Comparison of ENCODE assay signal across 22 mouse cellular contexts in genomic region chr3:137896386-137896785, GRCm38 (mm10). TPM values are rescaled to one million over a fixed set of nuclear protein-coding genes. Genes with fewer than 3 reads are reported as not detected.
DNase-seq lines count a peak whose midpoint lies in the region; ATAC-seq and TF ChIP-seq lines count a peak whose summit lies in the region.
"Had no signal": no experiment of that assay in that cellular context is flagged by ENCODE, and none has a peak within 500 bp of the region (broad histone marks: within the 10 kb centered on the region; RNA-seq: fewer than 3 reads in every experiment).

No protein-coding gene starts in this region.

- H3K27me3 ChIP-seq in hindbrain, embryonic 16.5 days (replicated peaks; ENCODE audit: control insufficient read depth, insufficient read depth, low read length), result no peaks in the 10 kb centered on the region
- H3K27me3 ChIP-seq in hindbrain, embryonic 11.5 days (ENCODE audit: control insufficient read depth, insufficient read depth, low read length), result no peaks in the 10 kb centered on the region
- H3K27me3 ChIP-seq in megakaryocyte, embryonic 14.5 days (replicated peaks), result no peaks in the 10 kb centered on the region
- H3K27me3 ChIP-seq: forebrain, embryonic 13.5 days had no signal

- no peak overlapping the region for H3K9ac ChIP-seq in hindbrain, embryonic 16.5 days (ENCODE audit: low read depth, low read length)
- H3K9ac ChIP-seq in hindbrain, embryonic 11.5 days (ENCODE audit: low read depth, low read length), result no peak overlapping the region
- H3K9ac ChIP-seq: forebrain, embryonic 13.5 days; hindbrain, embryonic 14.5 days had no signal

- H3K4me2 ChIP-seq in hindbrain, embryonic 16.5 days (ENCODE audit: low read length), result no peak overlapping the region
- no peak overlapping the region for H3K4me2 ChIP-seq in hindbrain, embryonic 11.5 days (replicated peaks; ENCODE audit: low read depth, low read length)
- H3K4me2 ChIP-seq: forebrain, embryonic 13.5 days; heart, embryonic 11.5 days; hindbrain, embryonic 14.5 days had no signal

- no peak overlapping the region for H3K4me3 ChIP-seq in hindbrain, embryonic 16.5 days (ENCODE audit: low read length)
- H3K4me3 ChIP-seq in hindbrain, embryonic 11.5 days (ENCODE audit: low read depth, low read length), result no peak overlapping the region
- peak overlapping the region; percentile 46 for H3K4me3 ChIP-seq in megakaryocyte, embryonic 14.5 days (replicated peaks)
- no peak overlapping the region for H3K4me3 ChIP-seq in bone marrow macrophage, adult 2 months (ENCODE audit: insufficient read depth, low read length)
- H3K4me3 ChIP-seq: forebrain, embryonic 10.5 days; forebrain, embryonic 13.5 days; hindbrain, embryonic 10.5 days had no signal

- no peak for TF ChIP-seq POLR2A in bone marrow macrophage, adult 2 months (IDR thresholded peaks at IDR 0.05; ENCODE audit: borderline replicate concordance, low read depth, low read length)

- no peaks in the 10 kb centered on the region for H3K4me1 ChIP-seq in hindbrain, embryonic 16.5 days (ENCODE audit: control insufficient read depth, insufficient read depth, low read depth, low read length)
- H3K4me1 ChIP-seq in hindbrain, embryonic 11.5 days (replicated peaks; ENCODE audit: control insufficient read depth, insufficient read depth, low read length), result no peaks in the 10 kb centered on the region
- H3K4me1 ChIP-seq in megakaryocyte, embryonic 14.5 days, result peaks cover 34% of the 10 kb centered on the region
- H3K4me1 ChIP-seq in bone marrow macrophage, adult 2 months (ENCODE audit: control insufficient read depth, insufficient read depth, low read length), result peaks cover 20% of the 10 kb centered on the region
- H3K4me1 ChIP-seq: forebrain, embryonic 10.5 days; hindbrain, embryonic 10.5 days had no signal

- no peaks in the 10 kb centered on the region; the same call in 1 of the 2 replicates for H3K9me3 ChIP-seq in hindbrain, embryonic 16.5 days (ENCODE audit: control insufficient read depth, low read length)
- no peaks in the 10 kb centered on the region for H3K9me3 ChIP-seq in hindbrain, embryonic 11.5 days (ENCODE audit: control insufficient read depth, low read length)
- H3K9me3 ChIP-seq in megakaryocyte, embryonic 14.5 days, result no peaks in the 10 kb centered on the region

- H3K36me3 ChIP-seq in hindbrain, embryonic 16.5 days (ENCODE audit: control insufficient read depth, insufficient read depth, low read length), result peaks cover 10% of the 10 kb centered on the region
- H3K36me3 ChIP-seq in hindbrain, embryonic 11.5 days (ENCODE audit: control insufficient read depth, insufficient read depth, low read length), result no peaks in the 10 kb centered on the region
- peaks cover 90% of the 10 kb centered on the region for H3K36me3 ChIP-seq in megakaryocyte, embryonic 14.5 days (replicated peaks; ENCODE audit: low read length)

- 83% methylated on average over 4 of the region's 4 CpGs for WGBS in hindbrain, embryonic 16.5 days
- WGBS in hindbrain, embryonic 11.5 days, result 88% methylated on average over 4 of the region's 4 CpGs

- TF ChIP-seq CTCF in bone marrow macrophage, adult 2 months (IDR thresholded peaks at IDR 0.05; ENCODE audit: low read depth, low read length), result no peak

- 0 out of 2 replicates have a peak, but pooled peaks have one; percentile 42 for ATAC-seq in hindbrain, embryonic 16.5 days
- ATAC-seq in hindbrain, embryonic 11.5 days (ENCODE audit: low FRiP score), result no peak
- ATAC-seq in megakaryocyte, adult 5-6 weeks (ENCODE audit: poor library complexity, severe bottlenecking), result no peak
- ATAC-seq: activated CD4-positive, CD25-positive, alpha-beta regulatory T cell, adult 4 months; CD4-positive, CD25-positive, alpha-beta regulatory T cell, adult 4 months; forebrain, embryonic 13.5 days; forebrain, embryonic 16.5 days had no signal

- H3K27ac ChIP-seq in hindbrain, embryonic 16.5 days (ENCODE audit: low read depth, low read length), result no peak overlapping the region
- no peak overlapping the region for H3K27ac ChIP-seq in hindbrain, embryonic 11.5 days (ENCODE audit: low read depth, low read length)
- H3K27ac ChIP-seq in bone marrow macrophage, adult 2 months (ENCODE audit: insufficient read depth, low read depth, low read length), result peak overlapping the region; percentile 4; the same call in 1 of the 2 replicates
- H3K27ac ChIP-seq: forebrain, embryonic 10.5 days; forebrain, embryonic 13.5 days; hindbrain, embryonic 10.5 days; hindbrain, embryonic 14.5 days had no signal

- no peak for DNase-seq in hindbrain, embryonic 11.5 days (ENCODE audit: low spot score)
- DNase-seq in A20 (ENCODE audit: low read depth, low spot score), result peak; percentile 78
- no peak for DNase-seq in adrenal gland, adult 2 months
- DNase-seq: adrenal gland, postnatal 10 days; adrenal gland, postnatal 36 days; cerebellum, adult 11-12 months; cerebellum, adult 8-10 months; cerebellum, postnatal 14 days; gastrocnemius, postnatal 10 days; gastrocnemius, postnatal 36 days had no signal

RNA-seq across cellular contexts. Expression of gene Lamtor3, which starts 21.9 kb away (rescaled TPM):
- polyA plus RNA-seq in hindbrain, embryonic 16.5 days (2015; fragmentation: Nextera tagmentation; extraction: Ambion mirVana), result 132 and 135 TPM in 2 replicates
- polyA plus RNA-seq in hindbrain, embryonic 11.5 days (2014; fragmentation: Nextera tagmentation; extraction: Ambion mirVana), result 96.9 and 103 TPM in 2 replicates
- 5.9 and 25.2 TPM in 2 replicates for polyA plus RNA-seq in megakaryocyte, embryonic 14.5 days (2012; ENCODE audit: insufficient read depth, low replicate concordance)
- 107 and 129 TPM in 2 replicates for total RNA-seq in megakaryocyte, adult 5-6 weeks (2015)
- total RNA-seq in megakaryocyte, adult 5-6 weeks (2017), result 102 and 112 TPM in 2 replicates
- 104 and 110 TPM in 2 replicates for polyA plus RNA-seq in bone marrow macrophage, adult 2 months (2012; ENCODE audit: insufficient read depth, insufficient read length, missing spikeins)
- 10 to 100 TPM; 69.4 to 69.9 TPM for total RNA-seq in adrenal gland, adult 2 months (2021)
- polyA plus RNA-seq in adrenal gland, adult 2 months (2012; rRNA removed), result 9.2 and 12.9 TPM in 2 replicates

RNA-seq across cellular contexts. Expression of gene Dnajb14, which starts 28.9 kb away (rescaled TPM):
- polyA plus RNA-seq in hindbrain, embryonic 16.5 days (2015; fragmentation: Nextera tagmentation; extraction: Ambion mirVana), result 12.2 and 13.9 TPM in 2 replicates
- 9.2 and 10.4 TPM in 2 replicates for polyA plus RNA-seq in hindbrain, embryonic 11.5 days (2014; fragmentation: Nextera tagmentation; extraction: Ambion mirVana)
- polyA plus RNA-seq in megakaryocyte, embryonic 14.5 days (2012; ENCODE audit: insufficient read depth, low replicate concordance), result 0.76 and 2.5 TPM in 2 replicates
- total RNA-seq in megakaryocyte, adult 5-6 weeks (2015), result 32.0 and 33.3 TPM in 2 replicates
- 26.9 and 32.6 TPM in 2 replicates for total RNA-seq in megakaryocyte, adult 5-6 weeks (2017)
- polyA plus RNA-seq in bone marrow macrophage, adult 2 months (2012; ENCODE audit: insufficient read depth, insufficient read length, missing spikeins), result 55.8 and 62.7 TPM in 2 replicates
- total RNA-seq in adrenal gland, adult 2 months (2021), result 10 to 100 TPM; 20.6 to 22.1 TPM
- polyA plus RNA-seq in adrenal gland, adult 2 months (2012; rRNA removed), result 2.9 and 3.3 TPM in 2 replicates

RNA-seq across cellular contexts. Expression of gene H2afz, which starts 32.1 kb away (rescaled TPM):
- 683 and 688 TPM in 2 replicates for polyA plus RNA-seq in hindbrain, embryonic 16.5 days (2015; fragmentation: Nextera tagmentation; extraction: Ambion mirVana)
- 2,789 and 2,825 TPM in 2 replicates for polyA plus RNA-seq in hindbrain, embryonic 11.5 days (2014; fragmentation: Nextera tagmentation; extraction: Ambion mirVana)
- 1,556 and 2,515 TPM in 2 replicates for polyA plus RNA-seq in megakaryocyte, embryonic 14.5 days (2012; ENCODE audit: insufficient read depth, low replicate concordance)
- 1,652 and 1,948 TPM in 2 replicates for total RNA-seq in megakaryocyte, adult 5-6 weeks (2015)
- 1,300 and 1,333 TPM in 2 replicates for total RNA-seq in megakaryocyte, adult 5-6 weeks (2017)
- 619 and 702 TPM in 2 replicates for polyA plus RNA-seq in bone marrow macrophage, adult 2 months (2012; ENCODE audit: insufficient read depth, insufficient read length, missing spikeins)
- 100 to 1,000 TPM; 128 to 131 TPM for total RNA-seq in adrenal gland, adult 2 months (2021)
- polyA plus RNA-seq in adrenal gland, adult 2 months (2012; rRNA removed), result 178 and 236 TPM in 2 replicates
